Mouse (Mus musculus): ENCODE measurements around the gene Serpinb6b. TPM values are rescaled to one million over a fixed set of nuclear protein-coding genes. Genes with fewer than 3 reads are reported as not detected.

The Serpinb6b gene
- total RNA-seq (2023): 10.3 TPM

GRCm38 (mm10) chr13:32964989-32965811 lies at the start of gene Serpinb6b:
TSS of gene Serpinb6b (plus strand) at chr13:32965209.

GRCm38 (mm10) chr13:33002950-33003349 lies 37.9 kb downstream of the Serpinb6b start, which contains the start of gene Serpinb9:
TSS of gene Serpinb9 (plus strand) at chr13:33003250.

GRCm38 (mm10) chr13:33027244-33027643 lies 62.2 kb downstream of the Serpinb6b start, which contains the start of gene Serpinb9b:
TSS of gene Serpinb9b (plus strand) at chr13:33027416.

Other genes starting within 250 kb of the Serpinb6b start
- not detected for gene Mylk4, start 181.3 kb upstream of the Serpinb6b start, total RNA-seq (2023)
- 44.3 TPM for gene Wrnip1, start 163.2 kb upstream of the Serpinb6b start, total RNA-seq (2023)
- not detected for gene D930007J09Rik, start 162.4 kb upstream of the Serpinb6b start, total RNA-seq (2023)
- 8.4 TPM for gene Serpinb1a, start 114.0 kb upstream of the Serpinb6b start, total RNA-seq (2023)
- gene Serpinb1c, start 67.0 kb upstream of the Serpinb6b start, total RNA-seq (2023): not detected
- 5.6 TPM for gene Serpinb9, start 38.0 kb downstream of the Serpinb6b start, total RNA-seq (2023)
- not detected for gene Serpinb9b, start 62.2 kb downstream of the Serpinb6b start, total RNA-seq (2023)
- not detected for gene Serpinb1b, start 113.4 kb downstream of the Serpinb6b start, total RNA-seq (2023)
- gene Serpinb9c, start 194.5 kb downstream of the Serpinb6b start, total RNA-seq (2023): not detected
- gene Serpinb9d, start 227.8 kb downstream of the Serpinb6b start, total RNA-seq (2023): not detected